Mouse (Mus musculus): ENCODE measurements around the gene Ttc25. TPM values are rescaled to one million over a fixed set of nuclear protein-coding genes. Genes with fewer than 3 reads are reported as not detected.

The Ttc25 gene
- total and polyA plus RNA-seq, 2 experiments from 2014 or later: 1.8 to 2.2 TPM

- DNase-seq (peak; percentile 99), ATAC-seq (peak; percentile 97)
- H3K4me1 ChIP-seq (ENCODE audit: insufficient read depth): peaks cover 16% of the 10 kb centered on the region
- peak overlapping the region; percentile 73 for H3K4me2 ChIP-seq (ENCODE audit: low read depth)
- peak; percentile 84 for TF ChIP-seq CTCF (IDR thresholded peaks at IDR 0.05; ENCODE audit: low read depth)
- 1% methylated on average over 40 of the region's 40 CpGs for WGBS
- peaks cover 2% of the 10 kb centered on the region; the same call in 1 of the 2 replicates for H3K36me3 ChIP-seq (ENCODE audit: insufficient read depth)
- no peaks in the 10 kb centered on the region for H3K9me3 ChIP-seq (ENCODE audit: low read length)
- peak overlapping the region; percentile 82 for H3K9ac ChIP-seq
- no peaks in the 10 kb centered on the region for H3K27me3 ChIP-seq (ENCODE audit: insufficient read depth, low read length)
- H3K27ac ChIP-seq (ENCODE audit: low read depth, low read length): peak overlapping the region; percentile 90
- H3K4me3 ChIP-seq (ENCODE audit: low read depth, low read length): peak overlapping the region; percentile 77
Observed at GRCm38 (mm10) chr11:100619485-100619975, 74.1 kb downstream of the Ttc25 start.

- Histone ChIP-seq H3K4me1 (ENCODE audit: insufficient read depth) (peaks cover 16% of the 10 kb centered on the region), H3K27me3 (ENCODE audit: insufficient read depth, low read length) (no peaks in the 10 kb centered on the region)
Observed at GRCm38 (mm10) chr11:100619982-100620381, 74.6 kb downstream of the Ttc25 start, which contains the start of gene Dnajc7. Gene Dnajc7, minus strand, starts transcription at chr11:100620168.

More at GRCm38 (mm10) chr11:100619982-100620381, 74.6 kb downstream of the Ttc25 start, which contains the start of gene Dnajc7:
- ATAC-seq (peak; percentile 45), DNase-seq (no peak)
- Histone ChIP-seq H3K9me3 (ENCODE audit: low read length) (no peaks in the 10 kb centered on the region), H3K9ac (peak within 1 kb of the TSS; percentile 82), H3K4me2 (ENCODE audit: low read depth) (peak within 1 kb of the TSS; percentile 73), H3K36me3 (ENCODE audit: insufficient read depth) (peaks cover 6% of the 10 kb centered on the region; the same call in 1 of the 2 replicates), H3K27ac (ENCODE audit: low read depth, low read length) (peak within 1 kb of the TSS; percentile 90), H3K4me3 (ENCODE audit: low read depth, low read length) (peak within 1 kb of the TSS; percentile 77)
- TF ChIP-seq CTCF (IDR thresholded peaks at IDR 0.05; ENCODE audit: low read depth): no peak
- WGBS: 4% methylated on average over 11 of the region's 11 CpGs

Other genes with a start within 250 kb of the Ttc25 start
- 105 and 115 TPM in 2 replicates for gene Eif1, start 225.7 kb upstream of the Ttc25 start, total RNA-seq (2014; rRNA removed)
- gene Eif1, start 225.7 kb upstream of the Ttc25 start, polyA plus RNA-seq (2015; fragmentation: Nextera tagmentation; extraction: Ambion mirVana): 1,342 and 1,370 TPM in 2 replicates
- not detected in 2 replicates for gene Gast, start 211.2 kb upstream of the Ttc25 start, total RNA-seq (2014; rRNA removed)
- 0.48 and 0.51 TPM in 2 replicates for gene Gast, start 211.2 kb upstream of the Ttc25 start, polyA plus RNA-seq (2015; fragmentation: Nextera tagmentation; extraction: Ambion mirVana)
- 274 and 518 TPM in 2 replicates for gene Hap1, start 189.5 kb upstream of the Ttc25 start, total RNA-seq (2014; rRNA removed)
- gene Hap1, start 189.5 kb upstream of the Ttc25 start, polyA plus RNA-seq (2015; fragmentation: Nextera tagmentation; extraction: Ambion mirVana): 131 and 237 TPM in 2 replicates
- gene Jup, start 147.8 kb upstream of the Ttc25 start, total RNA-seq (2014; rRNA removed): 76.6 and 106 TPM in 2 replicates
- 59.4 and 67.0 TPM in 2 replicates for gene Jup, start 147.8 kb upstream of the Ttc25 start, polyA plus RNA-seq (2015; fragmentation: Nextera tagmentation; extraction: Ambion mirVana)
- 16.8 and 27.1 TPM in 2 replicates for gene P3h4, start 130.8 kb upstream of the Ttc25 start, total RNA-seq (2014; rRNA removed)
- gene P3h4, start 130.8 kb upstream of the Ttc25 start, polyA plus RNA-seq (2015; fragmentation: Nextera tagmentation; extraction: Ambion mirVana): 17.9 and 19.8 TPM in 2 replicates
- 18.1 and 34.6 TPM in 2 replicates for gene Fkbp10, start 129.9 kb upstream of the Ttc25 start, total RNA-seq (2014; rRNA removed)
- gene Fkbp10, start 129.9 kb upstream of the Ttc25 start, polyA plus RNA-seq (2015; fragmentation: Nextera tagmentation; extraction: Ambion mirVana): 23.3 and 23.4 TPM in 2 replicates
- 63.0 and 80.5 TPM in 2 replicates for gene Nt5c3b, start 103.8 kb upstream of the Ttc25 start, total RNA-seq (2014; rRNA removed)
- 113 and 118 TPM in 2 replicates for gene Nt5c3b, start 103.8 kb upstream of the Ttc25 start, polyA plus RNA-seq (2015; fragmentation: Nextera tagmentation; extraction: Ambion mirVana)
- gene Klhl10, start 103.7 kb upstream of the Ttc25 start, total RNA-seq (2014; rRNA removed): 0.29 and 0.46 TPM in 2 replicates
- 0.53 and 0.65 TPM in 2 replicates for gene Klhl10, start 103.7 kb upstream of the Ttc25 start, polyA plus RNA-seq (2015; fragmentation: Nextera tagmentation; extraction: Ambion mirVana)
- 60.1 and 73.9 TPM in 2 replicates for gene Klhl11, start 72.9 kb upstream of the Ttc25 start, total RNA-seq (2014; rRNA removed)
- gene Klhl11, start 72.9 kb upstream of the Ttc25 start, polyA plus RNA-seq (2015; fragmentation: Nextera tagmentation; extraction: Ambion mirVana): 7.8 and 9.6 TPM in 2 replicates
- 199 and 203 TPM in 2 replicates for gene Acly, start 17.6 kb upstream of the Ttc25 start, total RNA-seq (2014; rRNA removed)
- gene Acly, start 17.6 kb upstream of the Ttc25 start, polyA plus RNA-seq (2015; fragmentation: Nextera tagmentation; extraction: Ambion mirVana): 89.9 and 109 TPM in 2 replicates
- 37.3 and 41.5 TPM in 2 replicates for gene Cnp, start 29.3 kb downstream of the Ttc25 start, total RNA-seq (2014; rRNA removed)
- gene Cnp, start 29.3 kb downstream of the Ttc25 start, polyA plus RNA-seq (2015; fragmentation: Nextera tagmentation; extraction: Ambion mirVana): 44.8 and 56.2 TPM in 2 replicates
- 83.0 and 100 TPM in 2 replicates for gene Nkiras2, start 73.6 kb downstream of the Ttc25 start, total RNA-seq (2014; rRNA removed)
- 81.1 and 81.4 TPM in 2 replicates for gene Nkiras2, start 73.6 kb downstream of the Ttc25 start, polyA plus RNA-seq (2015; fragmentation: Nextera tagmentation; extraction: Ambion mirVana)
- 104 and 111 TPM in 2 replicates for gene Dnajc7, start 74.6 kb downstream of the Ttc25 start, total RNA-seq (2014; rRNA removed)
- gene Dnajc7, start 74.6 kb downstream of the Ttc25 start, polyA plus RNA-seq (2015; fragmentation: Nextera tagmentation; extraction: Ambion mirVana): 232 and 248 TPM in 2 replicates
- gene Zfp385c, start 146.8 kb downstream of the Ttc25 start, total RNA-seq (2014; rRNA removed): 1.7 and 2.0 TPM in 2 replicates
- gene Zfp385c, start 146.8 kb downstream of the Ttc25 start, polyA plus RNA-seq (2015; fragmentation: Nextera tagmentation; extraction: Ambion mirVana): 0.40 and 1.0 TPM in 2 replicates
- gene Dhx58, start 158.7 kb downstream of the Ttc25 start, total RNA-seq (2014; rRNA removed): 0.69 and 2.3 TPM in 2 replicates
- gene Dhx58, start 158.7 kb downstream of the Ttc25 start, polyA plus RNA-seq (2015; fragmentation: Nextera tagmentation; extraction: Ambion mirVana): 1.0 and 1.5 TPM in 2 replicates
- 41.9 and 42.8 TPM in 2 replicates for gene Kat2a, start 166.9 kb downstream of the Ttc25 start, total RNA-seq (2014; rRNA removed)
- 59.9 and 67.0 TPM in 2 replicates for gene Kat2a, start 166.9 kb downstream of the Ttc25 start, polyA plus RNA-seq (2015; fragmentation: Nextera tagmentation; extraction: Ambion mirVana)
- not detected in 2 replicates for gene Hspb9, start 168.2 kb downstream of the Ttc25 start, total RNA-seq (2014; rRNA removed)
- 0.21 and 0.22 TPM in 2 replicates for gene Hspb9, start 168.2 kb downstream of the Ttc25 start, polyA plus RNA-seq (2015; fragmentation: Nextera tagmentation; extraction: Ambion mirVana)
- 208 and 211 TPM in 2 replicates for gene Rab5c, start 192.6 kb downstream of the Ttc25 start, total RNA-seq (2014; rRNA removed)
- 34.9 and 37.8 TPM in 2 replicates for gene Rab5c, start 192.6 kb downstream of the Ttc25 start, polyA plus RNA-seq (2015; fragmentation: Nextera tagmentation; extraction: Ambion mirVana)
- 7.2 and 12.3 TPM in 2 replicates for gene Kcnh4, start 214.3 kb downstream of the Ttc25 start, total RNA-seq (2014; rRNA removed)
- 3.2 and 4.4 TPM in 2 replicates for gene Kcnh4, start 214.3 kb downstream of the Ttc25 start, polyA plus RNA-seq (2015; fragmentation: Nextera tagmentation; extraction: Ambion mirVana)
- 1.8 and 7.1 TPM in 2 replicates for gene Hcrt, start 217.3 kb downstream of the Ttc25 start, total RNA-seq (2014; rRNA removed)
- 2.6 and 8.0 TPM in 2 replicates for gene Hcrt, start 217.3 kb downstream of the Ttc25 start, polyA plus RNA-seq (2015; fragmentation: Nextera tagmentation; extraction: Ambion mirVana)
- gene Ghdc, start 225.3 kb downstream of the Ttc25 start, total RNA-seq (2014; rRNA removed): 6.1 and 7.3 TPM in 2 replicates
- 1.8 and 4.4 TPM in 2 replicates for gene Ghdc, start 225.3 kb downstream of the Ttc25 start, polyA plus RNA-seq (2015; fragmentation: Nextera tagmentation; extraction: Ambion mirVana)

Data from forebrain, postnatal 0 days (tissue).